Mouse (Mus musculus) liver, embryonic 14.5 days (tissue): ENCODE data around the gene Aloxe3. TPM values are rescaled to one million over a fixed set of nuclear protein-coding genes. Genes with fewer than 3 reads are reported as not detected.

Source experiments
- ATAC-seq: fragments of 200-750 bp; cut with Nextera tagmentation; 2 replicates; pipeline ENCODE4 v1.8.0; 2017; ENCODE audit warnings: moderate number of reproducible peaks, mild to moderate bottlenecking, moderate library complexity; ENCODE audit not compliant: insufficient read depth
- DNase-seq, 3 experiments: peaks; one replicate each; pipeline ENCODE4 v3.0.0-alpha.2; 2012 to 2013; ENCODE audit warnings: low read depth in 3 of 3, low spot score in 3 of 3
- H3K27ac ChIP-seq: fragments of 300-500 bp; sonication (generic); 2 replicates; pipeline ENCODE4 v1.5.1; 2014; ENCODE audit warnings: moderate library complexity, mild to moderate bottlenecking, control low read depth, inconsistent platforms
- H3K27me3 ChIP-seq: fragments of 300-500 bp; sonication (generic); 2 replicates; pipeline ENCODE4 v1.6.1; 2014; ENCODE audit warnings: mild to moderate bottlenecking, low read length, moderate library complexity; ENCODE audit not compliant: control insufficient read depth, insufficient read depth
- H3K36me3 ChIP-seq: fragments of 300-500 bp; sonication (generic); replicated peaks from 2 replicates; pipeline ENCODE4 v1.6.1; 2014; ENCODE audit warnings: low read depth; ENCODE audit not compliant: control insufficient read depth, insufficient read depth
- H3K4me1 ChIP-seq, 2 experiments: fragments of 200-500 bp in 1 of 2; fragments of 300-500 bp in 1 of 2; sonication (generic) in 1 of 2; replicated peaks; 2 replicates each; pipeline ENCODE4 v1.6.1; 2012 to 2014; ENCODE audit warnings: antibody characterized with exemption in 1 of 2, inconsistent platforms in 1 of 2, low read length in 1 of 2; ENCODE audit not compliant: control insufficient read depth in 2 of 2, insufficient read depth in 2 of 2
- H3K4me2 ChIP-seq: fragments of 300-500 bp; sonication (generic); 2 replicates; pipeline ENCODE4 v1.6.1; 2014; ENCODE audit warnings: low read depth, mild to moderate bottlenecking, control low read depth, moderate library complexity
- H3K4me3 ChIP-seq, 2 experiments: fragments of 200-500 bp in 1 of 2; fragments of 300-500 bp in 1 of 2; sonication (generic) in 1 of 2; 2 replicates each; pipeline ENCODE4 v1.5.1; 2012 to 2014; ENCODE audit warnings: low read depth in 2 of 2, low read length in 2 of 2, mild to moderate bottlenecking in 2 of 2, control low read depth in 1 of 2, inconsistent platforms in 1 of 2, moderate library complexity in 1 of 2; ENCODE audit not compliant: insufficient read depth in 1 of 2
- H3K9ac ChIP-seq: fragments of 300-500 bp; sonication (generic); replicated peaks from 2 replicates; pipeline ENCODE4 v1.6.1; 2014; ENCODE audit warnings: mild to moderate bottlenecking, control low read depth, moderate library complexity
- H3K9me3 ChIP-seq: fragments of 300-500 bp; sonication (generic); 2 replicates; pipeline ENCODE4 v1.6.1; 2016; ENCODE audit warnings: low read length, mixed read lengths; ENCODE audit not compliant: control insufficient read depth
- CTCF ChIP-seq: IDR thresholded peaks from 2 replicates; pipeline ENCODE4 v1.5.1; 2016; ENCODE audit warnings: antibody characterized with exemption, low read depth, control low read depth
- EP300 ChIP-seq: IDR thresholded peaks from 2 replicates; pipeline ENCODE4 v1.6.1; 2016; ENCODE audit warnings: antibody characterized with exemption, low read depth
- WGBS: fragments of 180-500 bp; shearing (Covaris S2); extraction: QIAGEN DNeasy Blood & Tissue Kit; methylation state at CpG from one replicate; pipeline ENCODE4 v1.1.7; 2014; ENCODE audit not compliant: insufficient replicate concordance; 5-methylcytosine and 5-hydroxymethylcytosine counted together
- polyA plus RNA-seq, 2 experiments: library from polyadenylated mRNA; depleted of rRNA in 1 of 2; stranded (reverse) in 1 of 2; unstranded in 1 of 2; fragments of >200 nt; fragmentation: Nextera tagmentation in 1 of 2; extraction: Ambion mirVana in 1 of 2; gene quantifications; 2 replicates each; pipeline versions ENCODE4 v1.2.1 to v1.2.3; 2012 to 2014

The Aloxe3 gene
- polyA plus RNA-seq, 2 experiments = 0.15 to 0.38 TPM

DNA sequence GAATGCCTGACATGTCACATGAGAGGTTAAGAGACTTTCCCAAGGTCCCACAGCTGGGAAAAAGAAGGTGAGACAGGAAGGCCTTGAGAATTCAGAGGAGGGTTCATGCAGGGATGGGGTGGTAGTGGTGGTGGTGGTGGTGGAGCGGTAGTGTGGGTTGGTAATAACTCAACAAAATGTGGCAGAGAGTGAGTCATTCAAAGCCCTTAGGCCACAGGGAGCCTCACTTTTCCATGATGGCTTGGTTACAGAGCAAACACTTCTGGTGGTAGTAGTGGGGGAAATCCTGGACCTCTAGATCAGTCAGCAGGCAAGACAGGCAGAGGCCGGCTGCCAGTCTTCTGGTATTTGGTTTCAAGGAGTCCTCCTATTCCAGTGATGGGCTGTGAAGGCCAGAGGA, 46.9 kb downstream of the Aloxe3 start:
- no peak for DNase-seq

DNA sequence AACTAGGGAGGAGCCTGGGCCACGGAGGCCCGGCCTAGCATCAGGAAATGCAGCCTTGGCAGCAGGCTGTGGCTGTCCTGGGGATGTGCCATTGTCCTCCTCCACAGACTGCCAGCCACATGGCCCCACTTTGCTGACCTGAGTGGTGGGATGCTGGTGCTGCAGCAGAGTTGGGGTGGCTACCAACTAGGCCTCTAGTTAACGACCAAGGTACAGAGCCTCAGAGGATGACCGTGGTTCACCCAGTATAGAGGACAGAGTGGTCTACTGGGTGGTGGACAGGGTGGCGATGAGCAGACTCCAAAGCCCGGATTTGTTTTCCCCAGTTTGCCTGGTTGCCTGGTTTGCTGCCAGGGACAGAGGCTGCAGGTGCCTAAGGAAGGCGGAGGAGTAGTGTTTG, 49.0 kb downstream of the Aloxe3 start:
- Histone ChIP-seq H3K4me3 (no peak overlapping the region), H3K4me2 (no peak overlapping the region), H3K36me3 (no peaks in the 10 kb centered on the region), H3K9me3 (no peaks in the 10 kb centered on the region), H3K27ac (no peak overlapping the region), H3K9ac (no peak overlapping the region), H3K4me1 (no peaks in the 10 kb centered on the region), H3K27me3 (no peaks in the 10 kb centered on the region)
- TF ChIP-seq EP300 (no peak), CTCF (no peak)
- DNase-seq = no peak
- 71% methylated on average over 7 of the region's 7 CpGs for WGBS
- no peak for ATAC-seq

More for the DNA sequence above, 46.9 kb downstream of the Aloxe3 start:
- Histone ChIP-seq H3K27me3 (no peaks in the 10 kb centered on the region), H3K4me3 (no peak overlapping the region), H3K27ac (no peak overlapping the region), H3K4me2 (no peak overlapping the region), H3K36me3 (no peaks in the 10 kb centered on the region), H3K9ac (no peak overlapping the region), H3K4me1 (no peaks in the 10 kb centered on the region), H3K9me3 (no peaks in the 10 kb centered on the region)
- WGBS = 68% methylated on average over 2 of the region's 2 CpGs
- ATAC-seq = no peak
- no peak for TF ChIP-seq CTCF
- no peak for TF ChIP-seq EP300

DNA sequence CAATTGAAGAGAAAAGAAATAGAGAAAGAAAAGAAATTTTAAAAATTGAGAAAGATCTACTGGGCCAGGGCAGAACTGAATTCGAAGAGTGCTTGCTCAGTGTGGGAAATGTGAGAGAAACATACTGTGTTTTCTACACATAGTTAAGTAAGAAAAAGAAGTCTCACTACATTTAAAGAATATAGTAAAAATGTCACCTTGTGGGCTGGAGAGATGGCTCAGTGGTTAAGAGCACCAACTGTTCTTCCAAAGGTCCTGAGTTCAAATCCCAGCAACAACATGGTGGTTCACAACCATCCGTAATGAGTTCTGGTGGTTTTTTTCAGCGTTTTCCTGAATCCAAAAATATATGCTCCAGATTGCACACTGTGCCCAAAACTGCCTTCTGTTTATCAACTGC, 52.8 kb downstream of the Aloxe3 start:
- no peaks in the 10 kb centered on the region for H3K4me1 ChIP-seq
- no peak overlapping the region for H3K27ac ChIP-seq

GRCm38 (mm10) chr11:69179512-69179911, 53.8 kb downstream of the Aloxe3 start:
- Histone ChIP-seq H3K4me1 (no peaks in the 10 kb centered on the region), H3K9me3 (no peaks in the 10 kb centered on the region), H3K4me2 (no peak overlapping the region), H3K27me3 (no peaks in the 10 kb centered on the region), H3K9ac (no peak overlapping the region), H3K4me3 (no peak overlapping the region), H3K36me3 (no peaks in the 10 kb centered on the region), H3K27ac (no peak overlapping the region)
- no peak for DNase-seq
- 46% methylated on average over 3 of the region's 3 CpGs for WGBS
- no peak for TF ChIP-seq CTCF
- TF ChIP-seq EP300 = no peak
- no peak for ATAC-seq

More for the DNA sequence above, 52.8 kb downstream of the Aloxe3 start:
- ATAC-seq = no peak
- Histone ChIP-seq H3K9me3 (no peaks in the 10 kb centered on the region), H3K36me3 (no peaks in the 10 kb centered on the region), H3K9ac (no peak overlapping the region), H3K27me3 (no peaks in the 10 kb centered on the region), H3K4me2 (no peak overlapping the region), H3K4me3 (no peak overlapping the region)
- no peak for DNase-seq
- TF ChIP-seq CTCF (no peak), EP300 (no peak)
- WGBS = 57% methylated on average over 3 of the region's 3 CpGs

DNA sequence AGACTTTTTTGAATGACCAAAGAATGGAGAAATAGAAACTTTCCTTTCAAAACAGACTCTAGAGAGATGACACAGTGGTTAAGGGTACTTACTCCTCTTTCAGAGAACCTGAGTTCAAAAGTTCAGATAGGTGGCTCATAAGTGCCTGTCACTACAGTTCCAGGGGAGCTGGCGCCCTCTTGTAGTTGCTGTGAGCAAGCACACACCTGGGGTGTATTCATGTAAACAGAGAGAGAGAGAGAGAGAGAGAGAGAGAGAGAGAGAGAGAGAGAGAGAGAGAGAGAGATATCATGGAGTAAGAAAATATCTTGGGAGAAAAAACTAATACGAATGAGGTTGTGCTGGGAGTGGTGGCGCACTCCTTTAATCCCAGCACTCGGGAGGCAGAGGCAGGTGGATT, 54.4 kb downstream of the Aloxe3 start:
- TF ChIP-seq CTCF (0 out of 2 replicates have a peak, but pooled peaks have one; percentile 11), EP300 (no peak)
- no peak for DNase-seq
- H3K27ac ChIP-seq = no peak overlapping the region
- H3K4me3 ChIP-seq = no peak overlapping the region
- H3K9ac ChIP-seq = no peak overlapping the region
- H3K4me2 ChIP-seq = no peak overlapping the region
- no peaks in the 10 kb centered on the region for H3K4me1 ChIP-seq
- H3K27me3 ChIP-seq = no peaks in the 10 kb centered on the region
- H3K9me3 ChIP-seq = no peaks in the 10 kb centered on the region
- 65% methylated on average over 4 of the region's 4 CpGs for WGBS
- no peak for ATAC-seq
- H3K36me3 ChIP-seq = no peaks in the 10 kb centered on the region

GRCm38 (mm10) chr11:69185031-69185430, 59.3 kb downstream of the Aloxe3 start:
- no peaks in the 10 kb centered on the region for H3K9me3 ChIP-seq
- H3K4me2 ChIP-seq = no peak overlapping the region
- H3K27ac ChIP-seq = no peak overlapping the region
- H3K4me1 ChIP-seq = no peaks in the 10 kb centered on the region
- no peak for DNase-seq
- 76% methylated on average over 5 of the region's 5 CpGs for WGBS
- H3K9ac ChIP-seq = no peak overlapping the region
- no peaks in the 10 kb centered on the region for H3K36me3 ChIP-seq
- TF ChIP-seq EP300 = no peak
- no peak for TF ChIP-seq CTCF
- no peak for ATAC-seq
- H3K27me3 ChIP-seq = no peaks in the 10 kb centered on the region
- no peak overlapping the region for H3K4me3 ChIP-seq
